ENCODE assay signal across 9 mouse cellular contexts in the genomic region with DNA sequence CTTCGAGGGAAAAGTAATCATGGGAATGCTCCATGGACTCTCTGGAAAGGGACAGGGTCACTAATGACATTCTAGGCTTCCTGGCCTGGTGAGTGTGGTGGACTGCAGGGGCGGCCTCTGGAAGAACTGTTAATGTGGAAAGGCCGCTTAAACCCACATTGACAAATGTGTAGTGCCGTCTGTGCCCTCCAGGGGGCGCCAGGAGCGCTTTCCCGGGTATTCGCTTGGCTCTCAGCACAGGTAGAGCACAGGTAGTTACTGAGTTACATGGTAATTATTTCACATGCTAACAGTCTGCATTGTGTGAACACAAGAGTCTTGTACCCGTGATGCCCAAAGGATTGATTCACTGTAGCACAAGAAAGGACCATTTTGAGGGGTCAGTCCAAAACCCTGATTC. TPM values are rescaled to one million over a fixed set of nuclear protein-coding genes. Genes with fewer than 3 reads are reported as not detected.
DNase-seq lines count a peak whose midpoint lies in the region; ATAC-seq and TF ChIP-seq lines count a peak whose summit lies in the region.
"Had no signal": no experiment of that assay in that cellular context is flagged by ENCODE, and none has a peak within 500 bp of the region (broad histone marks: within the 10 kb centered on the region; RNA-seq: fewer than 3 reads in every experiment).

No protein-coding gene starts in this region.

- WGBS in hindbrain, embryonic 10.5 days, result 34% methylated on average over 9 of the region's 9 CpGs
- 40% methylated on average over 9 of the region's 9 CpGs for WGBS in hindbrain, embryonic 16.5 days

- no peak overlapping the region for H3K27ac ChIP-seq in hindbrain, embryonic 10.5 days
- H3K27ac ChIP-seq in hindbrain, embryonic 16.5 days (ENCODE audit: low read depth, low read length), result no peak overlapping the region
- H3K27ac ChIP-seq: midbrain, embryonic 12.5 days had no signal

- TF ChIP-seq CTCF in G1E (IDR thresholded peaks at IDR 0.05; ENCODE audit: low read depth, low read length), result peak; percentile 92

- H3K27me3 ChIP-seq in hindbrain, embryonic 10.5 days (ENCODE audit: insufficient read depth, poor library complexity, severe bottlenecking), result peaks cover 19% of the 10 kb centered on the region; the same call in 1 of the 2 replicates
- H3K27me3 ChIP-seq in hindbrain, embryonic 16.5 days (replicated peaks; ENCODE audit: control insufficient read depth, insufficient read depth, low read length), result no peaks in the 10 kb centered on the region
- H3K27me3 ChIP-seq in G1E (ENCODE audit: insufficient read depth, low read length), result peaks cover 70% of the 10 kb centered on the region
- H3K27me3 ChIP-seq: midbrain, embryonic 12.5 days had no signal

- intact Hi-C loops in left cerebral cortex, postnatal 36 days (cut with DNase I), result no loop called here

- no peak overlapping the region for H3K4me2 ChIP-seq in hindbrain, embryonic 16.5 days (ENCODE audit: low read length)
- H3K4me2 ChIP-seq: midbrain, embryonic 12.5 days had no signal

- ATAC-seq in hindbrain, embryonic 16.5 days, result no peak
- no peak for ATAC-seq in G1E (ENCODE audit: extremely low read depth, insufficient number of reproducible peaks, low FRiP score, poor library complexity, severe bottlenecking)
- 0 out of 2 replicates have a peak, but pooled peaks have one; percentile 37 for ATAC-seq in common myeloid progenitor, adult 5-6 weeks (replicated peaks; ENCODE audit: low read depth, poor library complexity, severe bottlenecking)
- peak; percentile 59 for ATAC-seq in megakaryocyte progenitor cell, adult 5-6 weeks (replicated peaks; ENCODE audit: poor library complexity)

- H3K9me3 ChIP-seq in hindbrain, embryonic 10.5 days, result no peaks in the 10 kb centered on the region
- H3K9me3 ChIP-seq in hindbrain, embryonic 16.5 days (ENCODE audit: control insufficient read depth, low read length), result no peaks in the 10 kb centered on the region
- H3K9me3 ChIP-seq in G1E (replicated peaks), result no peaks in the 10 kb centered on the region
- H3K9me3 ChIP-seq: midbrain, embryonic 12.5 days had no signal

- peaks cover 30% of the 10 kb centered on the region for H3K4me1 ChIP-seq in hindbrain, embryonic 10.5 days (replicated peaks)
- H3K4me1 ChIP-seq in hindbrain, embryonic 16.5 days (ENCODE audit: control insufficient read depth, insufficient read depth, low read depth, low read length), result peaks cover 17% of the 10 kb centered on the region
- H3K4me1 ChIP-seq in G1E (ENCODE audit: insufficient read depth, low read depth, low read length), result peaks cover 11% of the 10 kb centered on the region

- H3K4me3 ChIP-seq in hindbrain, embryonic 10.5 days, result no peak overlapping the region
- H3K4me3 ChIP-seq in hindbrain, embryonic 16.5 days (ENCODE audit: low read length), result no peak overlapping the region
- H3K4me3 ChIP-seq in G1E (ENCODE audit: low read depth, low read length), result no peak overlapping the region
- H3K4me3 ChIP-seq: midbrain, embryonic 12.5 days had no signal

- DNase-seq in hindbrain, embryonic 10.5 days (ENCODE audit: low spot score), result peak; percentile 35
- DNase-seq in G1E (ENCODE audit: low spot score), result no peak
- DNase-seq in left cerebral cortex, adult 11 months (ENCODE audit: low spot score), result no peak
- no peak for DNase-seq in left cerebral cortex, postnatal 36 days (ENCODE audit: low spot score in 2 of 2)
- DNase-seq in frontal cortex, adult 2 months (ENCODE audit: extremely low spot score in 1 of 2, low spot score in 1 of 2), result no peak

- no peak overlapping the region for H3K9ac ChIP-seq in hindbrain, embryonic 16.5 days (ENCODE audit: low read depth, low read length)
- H3K9ac ChIP-seq: midbrain, embryonic 12.5 days had no signal

- H3K36me3 ChIP-seq in hindbrain, embryonic 10.5 days, result no peaks in the 10 kb centered on the region
- no peaks in the 10 kb centered on the region for H3K36me3 ChIP-seq in hindbrain, embryonic 16.5 days (ENCODE audit: control insufficient read depth, insufficient read depth, low read length)
- no peaks in the 10 kb centered on the region for H3K36me3 ChIP-seq in G1E (replicated peaks)
- H3K36me3 ChIP-seq: midbrain, embryonic 12.5 days had no signal

RNA-seq across cellular contexts. Expression of a gene that starts 21.0 kb away (rescaled TPM):
- polyA plus RNA-seq in hindbrain, embryonic 10.5 days (2016; fragmentation: Nextera tagmentation; extraction: Ambion mirVana), result 1.5 and 2.4 TPM in 2 replicates
- polyA plus RNA-seq in hindbrain, embryonic 16.5 days (2015; fragmentation: Nextera tagmentation; extraction: Ambion mirVana), result 2.0 and 2.3 TPM in 2 replicates
- total RNA-seq in G1E (2014; fragmentation: Nextera tagmentation) (not detected in 2 replicates), G1E (2017) (0.06 and 0.11 TPM in 2 replicates)
- not detected in 2 replicates for polyA plus RNA-seq in G1E (2012)
- 0.14 and 0.29 TPM in 2 replicates for total RNA-seq in common myeloid progenitor, adult 5-6 weeks (2017)
- total RNA-seq in megakaryocyte progenitor cell, adult 5-6 weeks (2015), result not detected in 2 replicates
- total RNA-seq in megakaryocyte progenitor cell, adult 5-6 weeks (2017), result 0.12 TPM in 1 of 2 replicates, not detected in the other
- total RNA-seq in left cerebral cortex, postnatal 36 days (2021), result 10 to 100 TPM; 14.5 to 15.7 TPM
- 5.3 and 6.3 TPM in 2 replicates for polyA plus RNA-seq in frontal cortex, adult 2 months (2012; rRNA removed)

RNA-seq across cellular contexts. Expression of a gene that starts 47.1 kb away (rescaled TPM):
- polyA plus RNA-seq in hindbrain, embryonic 10.5 days (2016; fragmentation: Nextera tagmentation; extraction: Ambion mirVana), result 0.80 and 1.5 TPM in 2 replicates
- 6.8 and 7.0 TPM in 2 replicates for polyA plus RNA-seq in hindbrain, embryonic 16.5 days (2015; fragmentation: Nextera tagmentation; extraction: Ambion mirVana)
- total RNA-seq in G1E (2014; fragmentation: Nextera tagmentation), result not detected in 2 replicates
- 0.16 and 0.29 TPM in 2 replicates for total RNA-seq in G1E (2017)
- polyA plus RNA-seq in G1E (2012), result not detected in 2 replicates
- not detected in 2 replicates for total RNA-seq in common myeloid progenitor, adult 5-6 weeks (2017)
- not detected in 2 replicates for total RNA-seq in megakaryocyte progenitor cell, adult 5-6 weeks (2015)
- total RNA-seq in megakaryocyte progenitor cell, adult 5-6 weeks (2017), result not detected in 2 replicates
- 1 to 10 TPM; 2.1 to 2.8 TPM for total RNA-seq in left cerebral cortex, postnatal 36 days (2021)
- polyA plus RNA-seq in frontal cortex, adult 2 months (2012; rRNA removed), result 5.3 and 6.7 TPM in 2 replicates

RNA-seq across cellular contexts. Expression of a gene that starts 50.8 kb away (rescaled TPM):
- 15.6 and 15.9 TPM in 2 replicates for polyA plus RNA-seq in hindbrain, embryonic 10.5 days (2016; fragmentation: Nextera tagmentation; extraction: Ambion mirVana)
- polyA plus RNA-seq in hindbrain, embryonic 16.5 days (2015; fragmentation: Nextera tagmentation; extraction: Ambion mirVana), result 9.9 and 12.1 TPM in 2 replicates
- total RNA-seq in G1E (2014; fragmentation: Nextera tagmentation), result 123 and 135 TPM in 2 replicates
- total RNA-seq in G1E (2017), result 66.4 and 66.6 TPM in 2 replicates
- polyA plus RNA-seq in G1E (2012), result 24.0 and 29.6 TPM in 2 replicates
- 18.4 and 22.4 TPM in 2 replicates for total RNA-seq in common myeloid progenitor, adult 5-6 weeks (2017)
- 12.8 and 14.5 TPM in 2 replicates for total RNA-seq in megakaryocyte progenitor cell, adult 5-6 weeks (2015)
- total RNA-seq in megakaryocyte progenitor cell, adult 5-6 weeks (2017), result 15.9 and 19.4 TPM in 2 replicates
- total RNA-seq in left cerebral cortex, postnatal 36 days (2021), result 10 to 100 TPM; 31.6 to 40.0 TPM
- polyA plus RNA-seq in frontal cortex, adult 2 months (2012; rRNA removed), result 20.7 and 22.9 TPM in 2 replicates

Comparison
In these comparisons a context has a peak if more than half of its experiments do, and no peak if none do; other contexts are left out.
1. ATAC-seq: peak in common myeloid progenitor, adult 5-6 weeks (single experiment) and megakaryocyte progenitor cell, adult 5-6 weeks (single experiment); none in hindbrain, embryonic 16.5 days (single experiment) and G1E (single experiment).
2. RNA of a gene that starts 21.0 kb away (total RNA-seq): 14.5 to 15.7 TPM in left cerebral cortex, postnatal 36 days; 0.14 to 0.29 TPM in common myeloid progenitor, adult 5-6 weeks, 0.12 TPM in megakaryocyte progenitor cell, adult 5-6 weeks and 0.06 to 0.11 TPM in G1E; every median in the first group is over 10 times any median in the second.